Mouse (Mus musculus): ENCODE measurements around the gene Rassf7. TPM values are rescaled to one million over a fixed set of nuclear protein-coding genes. Genes with fewer than 3 reads are reported as not detected.

Rassf7 gene
- total and polyA plus RNA-seq, 2 experiments from 2014 or later: 13.3 to 15.6 TPM

GRCm38 (mm10) chr7:141173323-141173850, 42.3 kb upstream of the Rassf7 start:
- TF ChIP-seq CTCF (IDR thresholded peaks at IDR 0.05; ENCODE audit: low read depth): no peak
- no peaks in the 10 kb centered on the region for H3K36me3 ChIP-seq (ENCODE audit: insufficient read depth)
- WGBS: 87% methylated on average over 5 of the region's 5 CpGs
- DNase-seq (no peak), ATAC-seq (no peak)
- no peaks in the 10 kb centered on the region for H3K27me3 ChIP-seq (ENCODE audit: insufficient read depth, low read length)
- H3K4me1 ChIP-seq (ENCODE audit: insufficient read depth): 0 out of 2 replicates have a peak, but pooled peaks cover 3% of the 10 kb centered on the region
- peak overlapping the region; percentile 73 for H3K9ac ChIP-seq
- peak overlapping the region; percentile 72 for H3K4me2 ChIP-seq (ENCODE audit: low read depth)
- peak overlapping the region; percentile 95; the same call in 1 of the 2 replicates for H3K27ac ChIP-seq (ENCODE audit: low read depth, low read length)
- peak overlapping the region; percentile 58 for H3K4me3 ChIP-seq (ENCODE audit: low read depth, low read length)
- H3K9me3 ChIP-seq (ENCODE audit: low read length): no peaks in the 10 kb centered on the region

- Histone ChIP-seq H3K4me3 (ENCODE audit: low read depth, low read length) (no peak overlapping the region), H3K36me3 (ENCODE audit: insufficient read depth) (no peaks in the 10 kb centered on the region), H3K27me3 (ENCODE audit: insufficient read depth, low read length) (no peaks in the 10 kb centered on the region), H3K27ac (ENCODE audit: low read depth, low read length) (no peak overlapping the region), H3K4me1 (ENCODE audit: insufficient read depth) (no peaks in the 10 kb centered on the region), H3K9me3 (ENCODE audit: low read length) (no peaks in the 10 kb centered on the region), H3K9ac (no peak overlapping the region), H3K4me2 (ENCODE audit: low read depth) (no peak overlapping the region)
- no peak for DNase-seq
- WGBS: 83% methylated on average over 4 of the region's 4 CpGs
- no peak for ATAC-seq
- peak; percentile 26; the same call in 1 of the 2 replicates for TF ChIP-seq CTCF (IDR thresholded peaks at IDR 0.05; ENCODE audit: low read depth)
Observed at GRCm38 (mm10) chr7:141175068-141175467, 40.6 kb upstream of the Rassf7 start.

GRCm38 (mm10) chr7:141176173-141176572, 39.5 kb upstream of the Rassf7 start:
- peak; percentile 92 for DNase-seq
- no peaks in the 10 kb centered on the region for H3K4me1 ChIP-seq (ENCODE audit: insufficient read depth)
- peak; percentile 45; the same call in 1 of the 2 replicates for ATAC-seq
- TF ChIP-seq CTCF (IDR thresholded peaks at IDR 0.05; ENCODE audit: low read depth): peak; percentile 94
- 1% methylated on average over 8 of the region's 8 CpGs for WGBS
- no peak overlapping the region for H3K4me3 ChIP-seq (ENCODE audit: low read depth, low read length)
- no peak overlapping the region for H3K27ac ChIP-seq (ENCODE audit: low read depth, low read length)
- no peak overlapping the region for H3K9ac ChIP-seq
- H3K4me2 ChIP-seq (ENCODE audit: low read depth): no peak overlapping the region
- H3K27me3 ChIP-seq (ENCODE audit: insufficient read depth, low read length): no peaks in the 10 kb centered on the region
- H3K36me3 ChIP-seq (ENCODE audit: insufficient read depth): no peaks in the 10 kb centered on the region
- no peaks in the 10 kb centered on the region for H3K9me3 ChIP-seq (ENCODE audit: low read length)

- H3K9ac ChIP-seq: no peak overlapping the region
- H3K4me1 ChIP-seq (ENCODE audit: insufficient read depth): peaks cover 7% of the 10 kb centered on the region; the same call in 1 of the 2 replicates
- no peaks in the 10 kb centered on the region for H3K9me3 ChIP-seq (ENCODE audit: low read length)
- no peak for TF ChIP-seq CTCF (IDR thresholded peaks at IDR 0.05; ENCODE audit: low read depth)
- peaks cover 35% of the 10 kb centered on the region for H3K36me3 ChIP-seq (ENCODE audit: insufficient read depth)
- 82% methylated on average over 3 of the region's 3 CpGs for WGBS
- H3K4me3 ChIP-seq (ENCODE audit: low read depth, low read length): no peak overlapping the region
- no peak overlapping the region for H3K27ac ChIP-seq (ENCODE audit: low read depth, low read length)
- no peaks in the 10 kb centered on the region for H3K27me3 ChIP-seq (ENCODE audit: insufficient read depth, low read length)
- DNase-seq: no peak
- H3K4me2 ChIP-seq (ENCODE audit: low read depth): no peak overlapping the region
- ATAC-seq: no peak
Observed at GRCm38 (mm10) chr7:141188194-141188593, 27.5 kb upstream of the Rassf7 start.

GRCm38 (mm10) chr7:141188733-141189132, 26.9 kb upstream of the Rassf7 start:
- no peak overlapping the region for H3K27ac ChIP-seq (ENCODE audit: low read depth, low read length)
- ATAC-seq (no peak), DNase-seq (no peak)
- H3K9ac ChIP-seq: no peak overlapping the region
- H3K9me3 ChIP-seq (ENCODE audit: low read length): no peaks in the 10 kb centered on the region
- no peak overlapping the region for H3K4me3 ChIP-seq (ENCODE audit: low read depth, low read length)
- peaks cover 7% of the 10 kb centered on the region; the same call in 1 of the 2 replicates for H3K4me1 ChIP-seq (ENCODE audit: insufficient read depth)
- no peak overlapping the region for H3K4me2 ChIP-seq (ENCODE audit: low read depth)
- H3K36me3 ChIP-seq (ENCODE audit: insufficient read depth): peaks cover 35% of the 10 kb centered on the region
- TF ChIP-seq CTCF (IDR thresholded peaks at IDR 0.05; ENCODE audit: low read depth): no peak
- 93% methylated on average over 3 of the region's 3 CpGs for WGBS
- H3K27me3 ChIP-seq (ENCODE audit: insufficient read depth, low read length): no peaks in the 10 kb centered on the region

GRCm38 (mm10) chr7:141190220-141190619, 25.4 kb upstream of the Rassf7 start:
- ATAC-seq (no peak), DNase-seq (no peak)
- Histone ChIP-seq H3K4me3 (ENCODE audit: low read depth, low read length) (no peak overlapping the region), H3K9ac (no peak overlapping the region), H3K36me3 (ENCODE audit: insufficient read depth) (peaks cover 35% of the 10 kb centered on the region), H3K4me1 (ENCODE audit: insufficient read depth) (peaks cover 9% of the 10 kb centered on the region), H3K4me2 (ENCODE audit: low read depth) (no peak overlapping the region), H3K27ac (ENCODE audit: low read depth, low read length) (no peak overlapping the region), H3K9me3 (ENCODE audit: low read length) (no peaks in the 10 kb centered on the region), H3K27me3 (ENCODE audit: insufficient read depth, low read length) (no peaks in the 10 kb centered on the region)
- TF ChIP-seq CTCF (IDR thresholded peaks at IDR 0.05; ENCODE audit: low read depth): no peak
- WGBS: 95% methylated on average over 3 of the region's 3 CpGs

- H3K4me2 ChIP-seq (ENCODE audit: low read depth): no peak overlapping the region
- DNase-seq (no peak), ATAC-seq (no peak)
- no peak overlapping the region for H3K4me3 ChIP-seq (ENCODE audit: low read depth, low read length)
- H3K9ac ChIP-seq: no peak overlapping the region
- no peak overlapping the region for H3K27ac ChIP-seq (ENCODE audit: low read depth, low read length)
- no peaks in the 10 kb centered on the region for H3K27me3 ChIP-seq (ENCODE audit: insufficient read depth, low read length)
- peaks cover 12% of the 10 kb centered on the region for H3K4me1 ChIP-seq (ENCODE audit: insufficient read depth)
- 89% methylated on average over 14 of the region's 14 CpGs for WGBS
- H3K9me3 ChIP-seq (ENCODE audit: low read length): no peaks in the 10 kb centered on the region
- TF ChIP-seq CTCF (IDR thresholded peaks at IDR 0.05; ENCODE audit: low read depth): no peak
- peaks cover 35% of the 10 kb centered on the region for H3K36me3 ChIP-seq (ENCODE audit: insufficient read depth)
Observed at GRCm38 (mm10) chr7:141191036-141191435, 24.6 kb upstream of the Rassf7 start.

All from forebrain, postnatal 0 days (tissue).